Mouse (Mus musculus): Measurements from ENCODE around the gene Thap12.

DNA sequence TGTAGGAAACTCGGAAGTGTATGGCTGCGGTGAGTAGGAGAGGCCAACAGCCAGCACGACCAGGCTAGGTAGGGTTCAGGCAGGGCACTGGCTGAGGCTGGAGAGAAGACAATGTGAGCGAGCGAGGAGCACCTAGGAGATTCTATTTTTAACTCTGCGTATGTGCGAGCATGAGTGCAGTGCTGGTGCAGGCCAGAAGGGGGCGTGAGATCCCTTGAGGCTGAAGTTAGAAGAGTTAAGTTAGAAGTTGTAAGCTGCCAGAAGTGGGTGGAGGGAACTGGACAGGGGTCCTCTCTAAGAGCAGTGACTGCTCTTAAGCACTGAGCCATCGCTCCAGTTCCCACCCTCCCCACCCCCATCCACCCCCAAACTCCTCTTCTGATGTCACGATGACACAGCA lies 20.1 kb upstream of the Thap12 start:
- TF ChIP-seq POLR2A (IDR thresholded peaks at IDR 0.05; ENCODE audit: borderline replicate concordance, low read depth, low read length): no peak
- no peak; the same call in 1 of the 2 replicates for TF ChIP-seq CTCF (IDR thresholded peaks at IDR 0.05; ENCODE audit: low read depth, low read length)

Data from bone marrow macrophage, adult 2 months (primary cell).